Mouse (Mus musculus): ENCODE measurements around the gene Tnpo2.

Tnpo2 gene

GRCm38 (mm10) chr8:85073041-85073612 is 36.4 kb downstream of the Tnpo2 start:
- in situ Hi-C loops (cut with MboI): no loop called here

- in situ Hi-C loops (cut with MboI): no loop called here
Observed at GRCm38 (mm10) chr8:85074167-85074566, 37.5 kb downstream of the Tnpo2 start.

- in situ Hi-C loops (cut with MboI): loop anchor here (25.0 kb wide), 1 partner anchor 213 kb away; the partner anchor contains the start of genes Orc6 and Vps35
Observed at GRCm38 (mm10) chr8:85074617-85075016, 37.9 kb downstream of the Tnpo2 start.

- in situ Hi-C loops (cut with MboI): loop anchor here (25.0 kb wide), 1 partner anchor 211 kb away; the partner anchor contains the start of genes Orc6 and Vps35
Observed at GRCm38 (mm10) chr8:85076001-85076400, 39.3 kb downstream of the Tnpo2 start.

GRCm38 (mm10) chr8:85076993-85077392 is 40.3 kb downstream of the Tnpo2 start:
- in situ Hi-C loops (cut with MboI): loop anchor here (25.0 kb wide), 1 partner anchor 210 kb away; the partner anchor contains the start of genes Orc6 and Vps35

- in situ Hi-C loops (cut with MboI): loop anchor here (25.0 kb wide), 1 partner anchor 207 kb away; the partner anchor contains the start of genes Orc6 and Vps35
Observed at GRCm38 (mm10) chr8:85080214-85080531, 43.5 kb downstream of the Tnpo2 start.

- in situ Hi-C loops (cut with MboI): loop anchor here (25.0 kb wide), 1 partner anchor 207 kb away; the partner anchor contains the start of genes Orc6 and Vps35
Observed at GRCm38 (mm10) chr8:85080532-85081215, 44.0 kb downstream of the Tnpo2 start, which contains the start of gene Wdr83os. TSS of gene Wdr83os (plus strand) at chr8:85080740.

- in situ Hi-C loops (cut with MboI): loop anchor here (25.0 kb wide), 1 partner anchor 206 kb away; the partner anchor contains the start of genes Orc6 and Vps35
Observed at GRCm38 (mm10) chr8:85081216-85081555, 44.5 kb downstream of the Tnpo2 start, which contains the start of gene Wdr83. TSS of gene Wdr83 (minus strand) at chr8:85081306.

- in situ Hi-C loops (cut with MboI): loop anchor here (25.0 kb wide), 1 partner anchor 205 kb away; the partner anchor contains the start of genes Orc6 and Vps35
Observed at GRCm38 (mm10) chr8:85082169-85082568, 45.5 kb downstream of the Tnpo2 start.

- in situ Hi-C loops (cut with MboI): loop anchor here (25.0 kb wide), 1 partner anchor 204 kb away; the partner anchor contains the start of genes Orc6 and Vps35
Observed at GRCm38 (mm10) chr8:85083108-85083813, 46.5 kb downstream of the Tnpo2 start, which contains the start of gene Man2b1. TSS of gene Man2b1 (plus strand) at chr8:85083270.

GRCm38 (mm10) chr8:85084633-85085032 is 47.9 kb downstream of the Tnpo2 start:
- in situ Hi-C loops (cut with MboI): loop anchor here (25.0 kb wide), 1 partner anchor 203 kb away; the partner anchor contains the start of genes Orc6 and Vps35

GRCm38 (mm10) chr8:85086238-85086637 is 49.5 kb downstream of the Tnpo2 start:
- in situ Hi-C loops (cut with MboI): loop anchor here (25.0 kb wide), 1 partner anchor 201 kb away; the partner anchor contains the start of genes Orc6 and Vps35

GRCm38 (mm10) chr8:85088771-85089170 is 52.1 kb downstream of the Tnpo2 start:
- in situ Hi-C loops (cut with MboI): loop anchor here (25.0 kb wide), 1 partner anchor 199 kb away; the partner anchor contains the start of genes Orc6 and Vps35

GRCm38 (mm10) chr8:85090856-85091255 is 54.1 kb downstream of the Tnpo2 start:
- in situ Hi-C loops (cut with MboI): loop anchor here (25.0 kb wide), 1 partner anchor 196 kb away; the partner anchor contains the start of genes Orc6 and Vps35

- in situ Hi-C loops (cut with MboI): loop anchor here (25.0 kb wide), 1 partner anchor 196 kb away; the partner anchor contains the start of genes Orc6 and Vps35
Observed at GRCm38 (mm10) chr8:85091526-85092090, 54.9 kb downstream of the Tnpo2 start.

- in situ Hi-C loops (cut with MboI): loop anchor here (25.0 kb wide), 1 partner anchor 192 kb away; the partner anchor contains the start of genes Orc6 and Vps35
Observed at GRCm38 (mm10) chr8:85095051-85095450, 58.3 kb downstream of the Tnpo2 start.

GRCm38 (mm10) chr8:85095566-85095965 is 58.9 kb downstream of the Tnpo2 start:
- in situ Hi-C loops (cut with MboI): loop anchor here (25.0 kb wide), 1 partner anchor 192 kb away; the partner anchor contains the start of genes Orc6 and Vps35

- in situ Hi-C loops (cut with MboI): loop anchor here (25.0 kb wide), 1 partner anchor 191 kb away; the partner anchor contains the start of genes Orc6 and Vps35
Observed at GRCm38 (mm10) chr8:85096196-85096595, 59.5 kb downstream of the Tnpo2 start.

- in situ Hi-C loops (cut with MboI): loop anchor here (25.0 kb wide), 1 partner anchor 190 kb away; the partner anchor contains the start of genes Orc6 and Vps35
Observed at GRCm38 (mm10) chr8:85096850-85097249, 60.1 kb downstream of the Tnpo2 start.

GRCm38 (mm10) chr8:85100076-85100665 is 63.5 kb downstream of the Tnpo2 start:
- in situ Hi-C loops (cut with MboI): no loop called here

Measured in mature B cell (primary cell).